Mouse (Mus musculus): ENCODE data around the gene Paqr8.

- TF ChIP-seq POLR2A (IDR thresholded peaks at IDR 0.05; ENCODE audit: low read depth, low read length) (no peak), CTCF (IDR thresholded peaks at IDR 0.05; ENCODE audit: extremely low read depth, insufficient read length, insufficient replicate concordance, low read depth, low read length) (no peak)
Observed at GRCm38 (mm10) chr1:20935106-20935505, 44.7 kb downstream of the Paqr8 start.
